In the genomic region with DNA sequence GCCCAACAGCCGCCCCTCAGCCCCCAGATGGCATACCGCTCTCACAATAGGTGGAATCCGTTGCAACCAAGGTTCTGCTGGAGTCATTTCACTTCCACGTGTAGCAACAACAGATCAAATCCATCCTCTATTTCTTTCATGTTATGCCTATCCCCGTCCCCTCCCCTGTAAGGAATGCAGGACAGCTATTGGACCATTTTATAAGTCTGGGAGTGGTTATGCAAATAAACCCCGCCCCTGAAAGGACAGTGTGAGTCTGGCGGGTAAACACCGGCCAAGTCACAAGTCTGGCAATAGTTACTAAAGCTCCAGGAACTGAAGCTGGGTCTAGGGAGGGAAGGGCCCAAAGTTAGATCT, we compare ENCODE assay signal across 8 mouse cellular contexts. TPM values are rescaled to one million over a fixed set of nuclear protein-coding genes. Genes with fewer than 3 reads are reported as not detected.
A peak's percentile ranks its signal among the peaks of the same experiment; 100 is the strongest.
DNase-seq lines count a peak whose midpoint lies in the region; ATAC-seq and TF ChIP-seq lines count a peak whose summit lies in the region.

A gene (minus strand): TSS at position 152 of the 357 bp plus-strand sequence.

- peak within 1 kb of the TSS; percentile 95 for H3K27ac ChIP-seq in ES-E14 (ENCODE audit: insufficient read depth, low read depth, low read length, poor library complexity, severe bottlenecking)
- no peak within 1 kb of the TSS for H3K27ac ChIP-seq in forebrain, embryonic 14.5 days (ENCODE audit: low read depth, low read length)
- H3K27ac ChIP-seq in limb, embryonic 10.5 days: no peak within 1 kb of the TSS

- WGBS in forebrain, embryonic 14.5 days: 22% methylated on average over 8 of the region's 8 CpGs
- 10% methylated on average over 8 of the region's 8 CpGs for WGBS in limb, embryonic 10.5 days

- H3K4me2 ChIP-seq in forebrain, embryonic 14.5 days (ENCODE audit: low read length): peak within 1 kb of the TSS; percentile 44

- in situ Hi-C loops in ES-E14 (cut with MboI; ENCODE audit: low sequenced_read_pairs in 2 of 2, unreplicated experiment in 2 of 2): no loop called here

- peak; percentile 58 for DNase-seq in ES-E14 (ENCODE audit: low read depth, low spot score)
- peak; percentile 62 for DNase-seq in adrenal gland, postnatal 14 days
- peak; percentile 59 for DNase-seq in forebrain, embryonic 14.5 days (ENCODE audit: low spot score)
- peak; percentile 62 for DNase-seq in heart, postnatal 25 days (ENCODE audit: low spot score)
- DNase-seq in limb, embryonic 10.5 days (ENCODE audit: low spot score): peak; percentile 30
- peak; percentile 70 for DNase-seq in mesoderm, embryonic 11.5 days (ENCODE audit: low read depth, low spot score)
- DNase-seq in urinary bladder, postnatal 36 days (ENCODE audit: low spot score in 2 of 2): peak; percentile 10 to 58
- DNase-seq in frontal cortex, postnatal 25 days (ENCODE audit: low spot score in 2 of 2): no peak

- H3K4me1 ChIP-seq in ES-E14 (ENCODE audit: control insufficient read depth in 2 of 2, insufficient read depth in 2 of 2, low read length in 2 of 2, poor library complexity in 1 of 2): no peaks in the 10 kb centered on the region
- H3K4me1 ChIP-seq in forebrain, embryonic 14.5 days (ENCODE audit: control insufficient read depth, insufficient read depth, low read length): no peaks in the 10 kb centered on the region
- H3K4me1 ChIP-seq in limb, embryonic 10.5 days: 0 out of 2 replicates have a peak, but pooled peaks cover 5% of the 10 kb centered on the region

- no peaks in the 10 kb centered on the region for H3K27me3 ChIP-seq in forebrain, embryonic 14.5 days (replicated peaks; ENCODE audit: control insufficient read depth, insufficient read depth, low read length)
- peaks cover 17% of the 10 kb centered on the region for H3K27me3 ChIP-seq in limb, embryonic 10.5 days (ENCODE audit: low read depth, poor library complexity, severe bottlenecking)

- intact Hi-C loops in heart, postnatal 25 days (cut with DNase I): no loop called here

- H3K36me3 ChIP-seq in ES-E14 (ENCODE audit: control insufficient read depth, insufficient read depth, low read length, poor library complexity, severe bottlenecking): no peaks in the 10 kb centered on the region
- H3K36me3 ChIP-seq in forebrain, embryonic 14.5 days (ENCODE audit: control insufficient read depth, insufficient read depth, low read length): no peaks in the 10 kb centered on the region
- H3K36me3 ChIP-seq in limb, embryonic 10.5 days: no peaks in the 10 kb centered on the region

- no peaks in the 10 kb centered on the region for H3K9me3 ChIP-seq in ES-E14 (ENCODE audit: control insufficient read depth, insufficient read depth, low read depth, low read length)
- no peaks in the 10 kb centered on the region for H3K9me3 ChIP-seq in forebrain, embryonic 14.5 days (replicated peaks; ENCODE audit: control insufficient read depth, low read length)
- H3K9me3 ChIP-seq in limb, embryonic 10.5 days (replicated peaks): no peaks in the 10 kb centered on the region

- H3K4me3 ChIP-seq in ES-E14 (ENCODE audit: insufficient read depth in 1 of 2, low read depth in 1 of 2, low read length in 2 of 2, poor library complexity in 1 of 2, severe bottlenecking in 1 of 2): peak within 1 kb of the TSS; percentile 76 to 77
- H3K4me3 ChIP-seq in forebrain, embryonic 14.5 days (ENCODE audit: low read depth, low read length): peak within 1 kb of the TSS; percentile 5
- H3K4me3 ChIP-seq in limb, embryonic 10.5 days: peak within 1 kb of the TSS; percentile 32

- ATAC-seq in forebrain, embryonic 14.5 days: peak; percentile 96

- peak within 1 kb of the TSS; percentile 91 for H3K9ac ChIP-seq in ES-E14 (ENCODE audit: insufficient read depth, low read depth, low read length, poor library complexity, severe bottlenecking)
- H3K9ac ChIP-seq in forebrain, embryonic 14.5 days (ENCODE audit: low read length): no peak within 1 kb of the TSS

TF ChIP-seq in ES-E14, 5 proteins besides CTCF, POLR2A, EP300 and RAD21:
- no peak for TF ChIP-seq ZNF384 (IDR thresholded peaks at IDR 0.05; ENCODE audit: low read depth, low read length)
- no peak for TF ChIP-seq HCFC1 (IDR thresholded peaks at IDR 0.05; ENCODE audit: borderline replicate concordance, insufficient read depth, low read length)
- no peak for TF ChIP-seq CHD2 (IDR thresholded peaks at IDR 0.05; ENCODE audit: low read depth, low read length)
- no peak for TF ChIP-seq ZC3H11A (IDR thresholded peaks at IDR 0.05; ENCODE audit: borderline replicate concordance, low read depth, low read length)
- no peak for TF ChIP-seq MAFK (IDR thresholded peaks at IDR 0.05; ENCODE audit: insufficient read depth, low read depth, low read length)

RNA-seq across cellular contexts. Expression of the gene that starts here (rescaled TPM):
- 89.2 and 119 TPM in 2 replicates for total RNA-seq in ES-E14 (2012; rRNA removed)
- total RNA-seq in adrenal gland, postnatal 14 days (2021): 1.6 and 1.9 TPM in 2 replicates
- polyA plus RNA-seq in forebrain, embryonic 14.5 days (2014; fragmentation: Nextera tagmentation; extraction: Ambion mirVana): 1.7 and 2.0 TPM in 2 replicates
- total RNA-seq in heart, postnatal 25 days (2021): 1 to 10 TPM; 2.7 to 4.5 TPM
- polyA plus RNA-seq in limb, embryonic 10.5 days (2016; fragmentation: Nextera tagmentation; extraction: Ambion mirVana): 1.0 and 1.7 TPM in 2 replicates

Comparison
In these comparisons a context has a peak if more than half of its experiments do, and no peak if none do; other contexts are left out.
1. RNA of the gene that starts here (total RNA-seq): 89.2 to 119 TPM in ES-E14; 2.7 to 4.5 TPM in heart, postnatal 25 days and 1.6 to 1.9 TPM in adrenal gland, postnatal 14 days; every median in the first group is over 10 times any median in the second.
2. DNase-seq: peak in ES-E14 (single experiment), adrenal gland, postnatal 14 days (single experiment), forebrain, embryonic 14.5 days (single experiment), heart, postnatal 25 days (single experiment), limb, embryonic 10.5 days (single experiment), mesoderm, embryonic 11.5 days (single experiment) and urinary bladder, postnatal 36 days (2 of 2); none in frontal cortex, postnatal 25 days (0 of 2).
3. H3K4me3 ChIP-seq: peak in every context shown above with its lines; median percentile 76 in ES-E14; 32 in limb, embryonic 10.5 days; 5 in forebrain, embryonic 14.5 days.